Mouse (Mus musculus) left cerebral cortex, postnatal 36 days (tissue): Measurements from ENCODE around the gene Sstr2. TPM values are rescaled to one million over a fixed set of nuclear protein-coding genes. Genes with fewer than 3 reads are reported as not detected.
"Not testable (repeated sequence)": the region's sequence is repeated elsewhere in the genome, so short reads cannot be mapped to it uniquely, and the experiment has no call there.

Source experiments
- DNase-seq, 2 experiments: peaks; one replicate each; pipeline ENCODE4 v3.0.0; 2021 to 2022; ENCODE audit warnings: low spot score in 2 of 2, mixed read lengths in 1 of 2
- intact Hi-C: fragments of 180-260 bp; cut with DNase I; formaldehyde crosslinking; loops from one replicate; pipeline ENCODE4 v1.15.1; 2025
- total RNA-seq, 2 experiments: library from RNA; stranded (reverse); gene quantifications; 2 replicates each; pipeline ENCODE4 v1.2.3; 2021

Sstr2 gene
- total RNA-seq, 2 experiments from 2014 or later = 30.0 to 35.0 TPM

GRCm38 (mm10) chr11:113651206-113651906 is 32.2 kb downstream of the Sstr2 start:
- intact Hi-C loops = no loop called here
- DNase-seq = no peak

GRCm38 (mm10) chr11:113651907-113652273 is 32.7 kb downstream of the Sstr2 start:
- intact Hi-C loops = no loop called here
- peak in 1 of 2 experiments; percentile 36 for DNase-seq

- intact Hi-C loops = no loop called here
- no peak for DNase-seq
These were observed 33.4 kb downstream of the Sstr2 start for GRCm38 (mm10) chr11:113652516-113652915.

- intact Hi-C loops = no loop called here
- DNase-seq = no peak
These were observed 35.0 kb downstream of the Sstr2 start for GRCm38 (mm10) chr11:113654105-113654504.

- DNase-seq = peak in 1 of 2 experiments; percentile 47
- intact Hi-C loops = no loop called here
These were observed 35.6 kb downstream of the Sstr2 start for GRCm38 (mm10) chr11:113654561-113655270.

- no peak for DNase-seq
- intact Hi-C loops = no loop called here
These were observed 37.4 kb downstream of the Sstr2 start for GRCm38 (mm10) chr11:113656511-113656932.

GRCm38 (mm10) chr11:113657221-113657620 is 38.1 kb downstream of the Sstr2 start:
- no peak for DNase-seq
- intact Hi-C loops = no loop called here

GRCm38 (mm10) chr11:113658319-113658718 is 39.2 kb downstream of the Sstr2 start:
- intact Hi-C loops = no loop called here
- DNase-seq = no peak

- intact Hi-C loops = no loop called here
- DNase-seq = no peak
These were observed 39.6 kb downstream of the Sstr2 start for GRCm38 (mm10) chr11:113658763-113659162.

GRCm38 (mm10) chr11:113660213-113660612 is 41.1 kb downstream of the Sstr2 start:
- DNase-seq, intact Hi-C loops: not testable (repeated sequence)

GRCm38 (mm10) chr11:113660940-113661339 is 41.8 kb downstream of the Sstr2 start:
- DNase-seq = no peak
- intact Hi-C loops = no loop called here

- intact Hi-C loops = no loop called here
- no peak for DNase-seq
These were observed 42.8 kb downstream of the Sstr2 start for GRCm38 (mm10) chr11:113661835-113662351.

- DNase-seq = no peak
- intact Hi-C loops = no loop called here
These were observed 45.1 kb downstream of the Sstr2 start for GRCm38 (mm10) chr11:113664279-113664678.

GRCm38 (mm10) chr11:113666205-113666604 is 47.1 kb downstream of the Sstr2 start:
- DNase-seq = no peak
- intact Hi-C loops = no loop called here

- DNase-seq = no peak
- intact Hi-C loops = no loop called here
These were observed 47.5 kb downstream of the Sstr2 start for GRCm38 (mm10) chr11:113666648-113667047.

GRCm38 (mm10) chr11:113667122-113667521 is 48.0 kb downstream of the Sstr2 start:
- intact Hi-C loops = no loop called here
- DNase-seq = no peak

GRCm38 (mm10) chr11:113667704-113668103 is 48.6 kb downstream of the Sstr2 start:
- intact Hi-C loops = no loop called here

GRCm38 (mm10) chr11:113668857-113669256 is 49.7 kb downstream of the Sstr2 start:
- intact Hi-C loops = no loop called here
- no peak for DNase-seq

More at GRCm38 (mm10) chr11:113667704-113668103, 48.6 kb downstream of the Sstr2 start:
- no peak for DNase-seq

GRCm38 (mm10) chr11:113669711-113670110 is 50.6 kb downstream of the Sstr2 start:
- intact Hi-C loops = no loop called here
- no peak for DNase-seq

- intact Hi-C loops = no loop called here
These were observed 54.5 kb downstream of the Sstr2 start for GRCm38 (mm10) chr11:113673614-113674013.

GRCm38 (mm10) chr11:113674595-113674994 is 55.5 kb downstream of the Sstr2 start:
- DNase-seq = no peak
- intact Hi-C loops = no loop called here

More at GRCm38 (mm10) chr11:113673614-113674013, 54.5 kb downstream of the Sstr2 start:
- DNase-seq = no peak
